Mouse (Mus musculus): Measurements from ENCODE around the gene Ephb1. TPM values are rescaled to one million over a fixed set of nuclear protein-coding genes. Genes with fewer than 3 reads are reported as not detected.

The Ephb1 gene
- total and polyA plus RNA-seq, 3 experiments, result not detected

- Histone ChIP-seq H3K79me2 (replicated peaks; ENCODE audit: control insufficient read depth, extremely low read depth, insufficient read depth, poor library complexity, severe bottlenecking) (no peaks in the 10 kb centered on the region), H3K9ac (ENCODE audit: insufficient read depth, low read depth) (no peak overlapping the region), H3K27ac (ENCODE audit: insufficient read depth, low read depth) (no peak overlapping the region), H3K9me3 (replicated peaks; ENCODE audit: low read length) (peaks cover 78% of the 10 kb centered on the region), H3K4me2 (ENCODE audit: insufficient read depth, low read depth, poor library complexity, severe bottlenecking) (no peak overlapping the region), H3K36me3 (replicated peaks in 1 of 2; ENCODE audit: control insufficient read depth in 1 of 2, insufficient read depth in 1 of 2, low read length in 1 of 2) (no peaks in the 10 kb centered on the region), H3K27me3 (replicated peaks) (no peaks in the 10 kb centered on the region), H3K4me1 (ENCODE audit: control insufficient read depth in 1 of 2, insufficient read depth in 2 of 2) (no peaks in the 10 kb centered on the region), H3K4me3 (replicated peaks in 1 of 3; ENCODE audit: low read depth in 2 of 3, low read length in 2 of 3, poor library complexity in 1 of 3) (no peak overlapping the region)
- TF ChIP-seq MAX (IDR thresholded peaks at IDR 0.05; ENCODE audit: low read length), result no peak
- no peak for TF ChIP-seq USF2 (conservative IDR thresholded peaks at IDR 0.05; ENCODE audit: low read depth, low read length)
- no peak for DNase-seq (ENCODE audit: extremely low read depth)
- in situ Hi-C loops (cut with MboI; ENCODE audit: low pct_ligation_motif_present, low pct_unique_long_range_greater_than_20kb, low sequenced_read_pairs), result no loop called here
- dilution Hi-C loops (cut with MboI; ENCODE audit: extremely low pct_ligation_motif_present, extremely low pct_unique_long_range_greater_than_20kb, low sequenced_read_pairs), result no loop called here
Observed at GRCm38 (mm10) chr9:102007706-102008105, 346.8 kb downstream of the Ephb1 start.

GRCm38 (mm10) chr9:102006539-102006938, 348.0 kb downstream of the Ephb1 start:
- H3K79me2 ChIP-seq (replicated peaks; ENCODE audit: control insufficient read depth, extremely low read depth, insufficient read depth, poor library complexity, severe bottlenecking), result no peaks in the 10 kb centered on the region
- H3K9ac ChIP-seq (ENCODE audit: insufficient read depth, low read depth), result no peak overlapping the region
- H3K36me3 ChIP-seq (replicated peaks in 1 of 2; ENCODE audit: control insufficient read depth in 1 of 2, insufficient read depth in 1 of 2, low read length in 1 of 2), result no peaks in the 10 kb centered on the region
- H3K4me3 ChIP-seq (replicated peaks in 1 of 3; ENCODE audit: low read depth in 2 of 3, low read length in 2 of 3, poor library complexity in 1 of 3), result no peak overlapping the region
- no peaks in the 10 kb centered on the region for H3K4me1 ChIP-seq (ENCODE audit: control insufficient read depth in 1 of 2, insufficient read depth in 2 of 2)
- H3K27ac ChIP-seq (ENCODE audit: insufficient read depth, low read depth), result no peak overlapping the region
- peaks cover 85% of the 10 kb centered on the region for H3K9me3 ChIP-seq (replicated peaks; ENCODE audit: low read length)
- TF ChIP-seq CTCF (conservative IDR thresholded peaks at IDR 0.05 in 1 of 2, IDR thresholded peaks at IDR 0.05 in 1 of 2; ENCODE audit: low read depth in 2 of 2, low read length in 2 of 2), result no peak
- no peak for TF ChIP-seq E2F4 (IDR thresholded peaks at IDR 0.05; ENCODE audit: insufficient replicate concordance, low read depth, low read length)
- no peak for TF ChIP-seq USF2 (conservative IDR thresholded peaks at IDR 0.05; ENCODE audit: low read depth, low read length)
- TF ChIP-seq ZKSCAN1 (IDR thresholded peaks at IDR 0.05; ENCODE audit: borderline replicate concordance, low read depth, low read length), result no peak
- no peak for TF ChIP-seq CHD2 (IDR thresholded peaks at IDR 0.05; ENCODE audit: low read length)
- TF ChIP-seq ETS1 (conservative IDR thresholded peaks at IDR 0.05; ENCODE audit: low read depth, low read length), result no peak
- TF ChIP-seq NRF1 (IDR thresholded peaks at IDR 0.05; ENCODE audit: low read depth, low read length), result no peak
- TF ChIP-seq UBTF (IDR thresholded peaks at IDR 0.05; ENCODE audit: low read depth, low read length), result no peak
- TF ChIP-seq RCOR1 (conservative IDR thresholded peaks at IDR 0.05; ENCODE audit: low read depth, low read length), result no peak
- TF ChIP-seq CHD1 (IDR thresholded peaks at IDR 0.05; ENCODE audit: low read depth, low read length), result no peak
- no peak for TF ChIP-seq SMC3 (IDR thresholded peaks at IDR 0.05; ENCODE audit: low read depth, low read length)
- no peak for TF ChIP-seq TBP (conservative IDR thresholded peaks at IDR 0.05; ENCODE audit: low read depth, low read length)
- no peak for TF ChIP-seq MAX (IDR thresholded peaks at IDR 0.05; ENCODE audit: low read length)
- TF ChIP-seq NELFE (IDR thresholded peaks at IDR 0.05; ENCODE audit: low read depth, low read length), result no peak
- TF ChIP-seq POLR2A (IDR thresholded peaks at IDR 0.05; ENCODE audit: low read depth, low read length), result no peak
- dilution Hi-C loops (cut with MboI; ENCODE audit: extremely low pct_ligation_motif_present, extremely low pct_unique_long_range_greater_than_20kb, low sequenced_read_pairs) (no loop called here), in situ Hi-C loops (cut with MboI; ENCODE audit: low pct_ligation_motif_present, low pct_unique_long_range_greater_than_20kb, low sequenced_read_pairs) (no loop called here)
- no peak for DNase-seq (ENCODE audit: extremely low read depth)
- H3K27me3 ChIP-seq (replicated peaks), result no peaks in the 10 kb centered on the region
- H3K4me2 ChIP-seq (ENCODE audit: insufficient read depth, low read depth, poor library complexity, severe bottlenecking), result no peak overlapping the region

GRCm38 (mm10) chr9:102002920-102003319, 351.6 kb downstream of the Ephb1 start:
- H3K4me3 ChIP-seq (replicated peaks in 1 of 3; ENCODE audit: low read depth in 2 of 3, low read length in 2 of 3, poor library complexity in 1 of 3), result no peak overlapping the region
- in situ Hi-C loops (cut with MboI; ENCODE audit: low pct_ligation_motif_present, low pct_unique_long_range_greater_than_20kb, low sequenced_read_pairs), result no loop called here
- dilution Hi-C loops (cut with MboI; ENCODE audit: extremely low pct_ligation_motif_present, extremely low pct_unique_long_range_greater_than_20kb, low sequenced_read_pairs), result no loop called here
- TF ChIP-seq NRF1 (IDR thresholded peaks at IDR 0.05; ENCODE audit: low read depth, low read length) (no peak), UBTF (IDR thresholded peaks at IDR 0.05; ENCODE audit: low read depth, low read length) (no peak), POLR2A (IDR thresholded peaks at IDR 0.05; ENCODE audit: low read depth, low read length) (no peak), ETS1 (conservative IDR thresholded peaks at IDR 0.05; ENCODE audit: low read depth, low read length) (no peak), IRF4 (IDR thresholded peaks at IDR 0.05; ENCODE audit: low read depth, low read length) (no peak), HCFC1 (IDR thresholded peaks at IDR 0.05; ENCODE audit: low read depth, low read length) (no peak), MAFK (IDR thresholded peaks at IDR 0.05; ENCODE audit: insufficient replicate concordance, low read length) (no peak), TBP (conservative IDR thresholded peaks at IDR 0.05; ENCODE audit: low read depth, low read length) (no peak), RAD21 (IDR thresholded peaks at IDR 0.05; ENCODE audit: low read depth, low read length) (no peak), MAZ (IDR thresholded peaks at IDR 0.05; ENCODE audit: low read depth, low read length) (no peak), CTCF (conservative IDR thresholded peaks at IDR 0.05 in 1 of 2, IDR thresholded peaks at IDR 0.05 in 1 of 2; ENCODE audit: low read depth in 2 of 2, low read length in 2 of 2) (no peak), ZKSCAN1 (IDR thresholded peaks at IDR 0.05; ENCODE audit: borderline replicate concordance, low read depth, low read length) (no peak)
- H3K4me2 ChIP-seq (ENCODE audit: insufficient read depth, low read depth, poor library complexity, severe bottlenecking), result no peak overlapping the region
- H3K36me3 ChIP-seq (replicated peaks in 1 of 2; ENCODE audit: control insufficient read depth in 1 of 2, insufficient read depth in 1 of 2, low read length in 1 of 2), result no peaks in the 10 kb centered on the region
- H3K27ac ChIP-seq (ENCODE audit: insufficient read depth, low read depth), result no peak overlapping the region
- no peaks in the 10 kb centered on the region for H3K27me3 ChIP-seq (replicated peaks)
- no peaks in the 10 kb centered on the region for H3K4me1 ChIP-seq (ENCODE audit: control insufficient read depth in 1 of 2, insufficient read depth in 2 of 2)
- no peaks in the 10 kb centered on the region for H3K79me2 ChIP-seq (replicated peaks; ENCODE audit: control insufficient read depth, extremely low read depth, insufficient read depth, poor library complexity, severe bottlenecking)
- no peak overlapping the region for H3K9ac ChIP-seq (ENCODE audit: insufficient read depth, low read depth)
- DNase-seq (ENCODE audit: extremely low read depth), result no peak
- peaks cover 87% of the 10 kb centered on the region for H3K9me3 ChIP-seq (replicated peaks; ENCODE audit: low read length)

All from CH12.LX (cell line).